Mouse (Mus musculus) forebrain, embryonic 14.5 days (tissue): Measurements from ENCODE around the gene Olfr339. TPM values are rescaled to one million over a fixed set of nuclear protein-coding genes. Genes with fewer than 3 reads are reported as not detected.
"Not testable (repeated sequence)": the region's sequence is repeated elsewhere in the genome, so short reads cannot be mapped to it uniquely, and the experiment has no call there.

Experiments used
- ATAC-seq: fragments of 200-750 bp; cut with Nextera tagmentation; 2 replicates; pipeline ENCODE4 v1.8.0; 2017; ENCODE audit warnings: mild to moderate bottlenecking, moderate library complexity
- DNase-seq: peaks from one replicate; pipeline ENCODE4 v3.0.0-alpha.2; 2015; ENCODE audit warnings: low spot score
- H3K27ac ChIP-seq: fragments of 300-500 bp; sonication (generic); 2 replicates; pipeline ENCODE4 v1.5.1; 2014; ENCODE audit warnings: low read depth, mild to moderate bottlenecking, control low read depth, low read length, moderate library complexity
- H3K27me3 ChIP-seq: fragments of 300-500 bp; sonication (generic); replicated peaks from 2 replicates; pipeline ENCODE4 v1.6.1; 2014; ENCODE audit warnings: low read length, control low read depth, mixed read lengths; ENCODE audit not compliant: control insufficient read depth, insufficient read depth
- H3K36me3 ChIP-seq: fragments of 300-500 bp; sonication (generic); 2 replicates; pipeline ENCODE4 v1.6.1; 2014; ENCODE audit warnings: low read length, control low read depth; ENCODE audit not compliant: control insufficient read depth, insufficient read depth
- H3K4me1 ChIP-seq: fragments of 300-500 bp; sonication (generic); 2 replicates; pipeline ENCODE4 v1.6.1; 2014; ENCODE audit warnings: antibody characterized with exemption, low read length, control low read depth; ENCODE audit not compliant: control insufficient read depth, insufficient read depth
- H3K4me2 ChIP-seq: fragments of 300-500 bp; sonication (generic); 2 replicates; pipeline ENCODE4 v1.6.1; 2014; ENCODE audit warnings: mild to moderate bottlenecking, control low read depth, low read length
- H3K4me3 ChIP-seq: fragments of 300-500 bp; sonication (generic); 2 replicates; pipeline ENCODE4 v1.5.1; 2014; ENCODE audit warnings: low read depth, low read length, control low read depth
- H3K9ac ChIP-seq: fragments of 300-500 bp; sonication (generic); 2 replicates; pipeline ENCODE4 v1.6.1; 2014; ENCODE audit warnings: mild to moderate bottlenecking, low read length, control low read depth, moderate library complexity
- H3K9me3 ChIP-seq: fragments of 300-500 bp; sonication (generic); replicated peaks from 2 replicates; pipeline ENCODE4 v1.6.1; 2016; ENCODE audit warnings: low read length, control low read depth, mixed read lengths; ENCODE audit not compliant: control insufficient read depth
- WGBS: fragments of 180-500 bp; shearing (Covaris S2); extraction: QIAGEN DNeasy Blood & Tissue Kit; methylation state at CpG from one replicate; pipeline ENCODE4 v1.1.7; 2014; 5-methylcytosine and 5-hydroxymethylcytosine counted together
- polyA plus RNA-seq: library from polyadenylated mRNA; unstranded; fragments of >200 nt; fragmentation: Nextera tagmentation; extraction: Ambion mirVana; gene quantifications from 2 replicates; pipeline ENCODE4 v1.2.1, GENCODE M21; 2014

Olfr339 gene
- not detected in 2 replicates for polyA plus RNA-seq

- no peak within 1 kb of the TSS for H3K27ac ChIP-seq
- no peak within 1 kb of the TSS for H3K9ac ChIP-seq
- no peak within 1 kb of the TSS for H3K4me3 ChIP-seq
- H3K36me3 ChIP-seq = no peaks in the 10 kb centered on the region
- peaks cover 7% of the 10 kb centered on the region; the same call in 1 of the 2 replicates for H3K9me3 ChIP-seq
- 80% methylated on average over 3 of the region's 3 CpGs for WGBS
- H3K27me3 ChIP-seq = no peaks in the 10 kb centered on the region
- H3K4me1 ChIP-seq = no peaks in the 10 kb centered on the region
- no peak within 1 kb of the TSS for H3K4me2 ChIP-seq
- ATAC-seq (no peak), DNase-seq (no peak)
Measured at GRCm38 (mm10) chr2:36418647-36419046, at the start of gene Olfr339. Olfr339 (plus strand) TSS chr2:36418947.

- DNase-seq = no peak
- no peak for ATAC-seq
- no peak within 1 kb of the TSS for H3K4me3 ChIP-seq
- no peaks in the 10 kb centered on the region for H3K36me3 ChIP-seq
- no peaks in the 10 kb centered on the region for H3K27me3 ChIP-seq
- H3K9me3 ChIP-seq = no peaks in the 10 kb centered on the region
- H3K4me2 ChIP-seq = no peak within 1 kb of the TSS
- no peaks in the 10 kb centered on the region for H3K4me1 ChIP-seq
- no peak within 1 kb of the TSS for H3K27ac ChIP-seq
- H3K9ac ChIP-seq = no peak within 1 kb of the TSS
Measured at GRCm38 (mm10) chr2:36373219-36373618, 45.5 kb upstream of the Olfr339 start, which contains the start of gene Olfr338. Olfr338 (plus strand) TSS chr2:36373519.

GRCm38 (mm10) chr2:36415174-36415573 lies 3.6 kb upstream of the Olfr339 start:
- H3K9ac ChIP-seq, ATAC-seq, H3K4me3 ChIP-seq, H3K36me3 ChIP-seq, H3K4me1 ChIP-seq, H3K9me3 ChIP-seq, H3K27me3 ChIP-seq, H3K27ac ChIP-seq, H3K4me2 ChIP-seq, DNase-seq: not testable (repeated sequence)
- WGBS = 82% methylated on average over 3 of the region's 3 CpGs

GRCm38 (mm10) chr2:36415591-36415990 lies 3.2 kb upstream of the Olfr339 start:
- H3K27me3 ChIP-seq, DNase-seq, ATAC-seq, H3K4me1 ChIP-seq, H3K4me2 ChIP-seq, H3K9ac ChIP-seq, H3K4me3 ChIP-seq, H3K36me3 ChIP-seq, H3K9me3 ChIP-seq, H3K27ac ChIP-seq: not testable (repeated sequence)
- 88% methylated on average over 7 of the region's 7 CpGs for WGBS

GRCm38 (mm10) chr2:36452287-36452686 lies 33.5 kb downstream of the Olfr339 start, which contains the start of gene Olfr340:
Olfr340 (plus strand) TSS chr2:36452587.
- Histone ChIP-seq H3K4me2 (no peak within 1 kb of the TSS), H3K27ac (no peak within 1 kb of the TSS), H3K27me3 (no peaks in the 10 kb centered on the region), H3K9me3 (peaks cover 2% of the 10 kb centered on the region), H3K4me1 (no peaks in the 10 kb centered on the region), H3K36me3 (no peaks in the 10 kb centered on the region), H3K9ac (no peak within 1 kb of the TSS), H3K4me3 (no peak within 1 kb of the TSS)
- DNase-seq (no peak), ATAC-seq (no peak)
- 44% methylated on average over 1 of the region's 1 CpGs for WGBS

- DNase-seq = no peak
- no peak for ATAC-seq
- Histone ChIP-seq H3K9me3 (no peaks in the 10 kb centered on the region), H3K4me3 (no peak overlapping the region), H3K4me2 (no peak overlapping the region), H3K27me3 (no peaks in the 10 kb centered on the region), H3K4me1 (no peaks in the 10 kb centered on the region), H3K9ac (no peak overlapping the region), H3K27ac (no peak overlapping the region), H3K36me3 (no peaks in the 10 kb centered on the region)
Measured at GRCm38 (mm10) chr2:36473634-36474033, 54.9 kb downstream of the Olfr339 start.

Other genes starting within 250 kb of the Olfr339 start
- gene Ptgs1, start 188.5 kb upstream of the Olfr339 start, polyA plus RNA-seq = 3.7 and 3.8 TPM in 2 replicates
- gene Olfr338, start 45.4 kb upstream of the Olfr339 start, polyA plus RNA-seq = not detected in 2 replicates
- gene Olfr340, start 33.6 kb downstream of the Olfr339 start, polyA plus RNA-seq = not detected in 2 replicates
- gene Olfr341, start 63.5 kb downstream of the Olfr339 start, polyA plus RNA-seq = not detected in 2 replicates
- gene Olfr342, start 106.1 kb downstream of the Olfr339 start, polyA plus RNA-seq = not detected in 2 replicates
- not detected in 2 replicates for gene Olfr344, start 147.7 kb downstream of the Olfr339 start, polyA plus RNA-seq
- gene Olfr345, start 221.1 kb downstream of the Olfr339 start, polyA plus RNA-seq = not detected in 2 replicates